In the genomic region with DNA sequence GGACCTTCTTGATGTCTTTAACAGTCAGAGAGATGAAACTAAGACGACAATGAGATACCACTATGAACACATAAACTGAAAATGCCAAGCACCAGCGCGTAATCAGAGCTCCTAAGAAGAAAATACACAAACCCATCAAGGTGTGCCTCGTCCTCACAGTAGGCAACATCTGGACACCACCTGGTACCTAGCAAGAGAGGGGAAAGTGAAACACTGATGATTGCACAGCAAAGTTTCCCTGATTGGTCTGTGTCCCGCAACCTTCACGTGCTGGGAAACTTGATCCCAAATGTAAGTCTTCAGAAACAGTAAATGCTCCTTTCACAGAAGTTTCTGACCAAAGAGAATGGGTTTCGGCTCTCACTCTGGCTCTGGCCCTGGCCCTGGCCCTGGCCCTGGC, we compare ENCODE assay signal across 22 mouse cellular contexts.
DNase-seq lines count a peak whose midpoint lies in the region; ATAC-seq lines count a peak whose summit lies in the region.
"Had no signal": no experiment of that assay in that cellular context is flagged by ENCODE, and none has a peak within 500 bp of the region (broad histone marks: within the 10 kb centered on the region; RNA-seq: fewer than 3 reads in every experiment).

No protein-coding gene starts in this region.

- 78% methylated on average over 7 of the region's 7 CpGs for WGBS in heart, embryonic 13.5 days
- 68% methylated on average over 7 of the region's 7 CpGs for WGBS in embryonic facial prominence, embryonic 10.5 days
- WGBS in embryonic facial prominence, embryonic 11.5 days, result 52% methylated on average over 7 of the region's 7 CpGs
- 87% methylated on average over 7 of the region's 7 CpGs for WGBS in forebrain, embryonic 13.5 days

- 0 out of 2 replicates have a peak overlapping the region, but pooled peaks have one; percentile 17 for H3K27ac ChIP-seq in heart, embryonic 13.5 days (replicated peaks)
- 0 out of 2 replicates have a peak overlapping the region, but pooled peaks have one; percentile 30 for H3K27ac ChIP-seq in embryonic facial prominence, embryonic 10.5 days (replicated peaks)
- H3K27ac ChIP-seq in embryonic facial prominence, embryonic 11.5 days (replicated peaks; ENCODE audit: low read depth, low read length), result no peak overlapping the region
- H3K27ac ChIP-seq in forebrain, embryonic 13.5 days, result no peak overlapping the region
- H3K27ac ChIP-seq: embryonic facial prominence, embryonic 15.5 days; forebrain, embryonic 10.5 days; forebrain, embryonic 15.5 days; heart, embryonic 15.5 days; hindbrain, embryonic 13.5 days; hindbrain, postnatal 0 days had no signal

- no peaks in the 10 kb centered on the region for H3K36me3 ChIP-seq in heart, embryonic 13.5 days
- H3K36me3 ChIP-seq in embryonic facial prominence, embryonic 10.5 days (replicated peaks), result no peaks in the 10 kb centered on the region
- no peaks in the 10 kb centered on the region for H3K36me3 ChIP-seq in embryonic facial prominence, embryonic 11.5 days (replicated peaks; ENCODE audit: control insufficient read depth, insufficient read depth, low read depth, low read length)
- no peaks in the 10 kb centered on the region for H3K36me3 ChIP-seq in forebrain, embryonic 13.5 days (ENCODE audit: poor library complexity, severe bottlenecking)
- H3K36me3 ChIP-seq: embryonic facial prominence, embryonic 15.5 days; forebrain, embryonic 10.5 days; forebrain, embryonic 15.5 days; heart, embryonic 15.5 days; hindbrain, embryonic 13.5 days had no signal

- no peak overlapping the region for H3K4me2 ChIP-seq in heart, embryonic 13.5 days
- no peak overlapping the region for H3K4me2 ChIP-seq in embryonic facial prominence, embryonic 11.5 days (ENCODE audit: low read depth, low read length)
- H3K4me2 ChIP-seq in forebrain, embryonic 13.5 days, result no peak overlapping the region
- H3K4me2 ChIP-seq: embryonic facial prominence, embryonic 15.5 days; forebrain, embryonic 15.5 days; heart, embryonic 15.5 days; hindbrain, embryonic 13.5 days had no signal

- no peak for DNase-seq in heart, adult 8-10 months (ENCODE audit: low spot score)
- peak; percentile 18 for DNase-seq in embryonic facial prominence, embryonic 10.5 days (ENCODE audit: low spot score)
- peak; percentile 52 for DNase-seq in embryonic facial prominence, embryonic 11.5 days (ENCODE audit: low spot score)
- peak; percentile 12 for DNase-seq in mesoderm, embryonic 11.5 days (ENCODE audit: low read depth, low spot score)
- DNase-seq in urinary bladder, postnatal 25 days (ENCODE audit: low spot score), result no peak
- DNase-seq: adrenal gland, adult 2 months; adrenal gland, postnatal 25 days; cerebellum, adult 18-20 months; cerebellum, adult 9-11 months; cerebellum, postnatal 36 days; gastrocnemius, postnatal 10 days; heart, postnatal 14 days; kidney, adult 11 months had no signal

- H3K4me3 ChIP-seq in heart, embryonic 13.5 days, result no peak overlapping the region
- no peak overlapping the region for H3K4me3 ChIP-seq in embryonic facial prominence, embryonic 10.5 days
- H3K4me3 ChIP-seq in embryonic facial prominence, embryonic 11.5 days (ENCODE audit: low read depth, low read length), result no peak overlapping the region
- no peak overlapping the region for H3K4me3 ChIP-seq in forebrain, embryonic 13.5 days
- H3K4me3 ChIP-seq: embryonic facial prominence, embryonic 15.5 days; erythroblast, embryonic 14.5 days; forebrain, embryonic 10.5 days; forebrain, embryonic 15.5 days; heart, embryonic 15.5 days; hindbrain, embryonic 13.5 days had no signal

- no peaks in the 10 kb centered on the region for H3K9me3 ChIP-seq in heart, embryonic 13.5 days
- H3K9me3 ChIP-seq in embryonic facial prominence, embryonic 10.5 days, result no peaks in the 10 kb centered on the region
- H3K9me3 ChIP-seq in embryonic facial prominence, embryonic 11.5 days (replicated peaks; ENCODE audit: control insufficient read depth, low read length), result no peaks in the 10 kb centered on the region
- H3K9me3 ChIP-seq in forebrain, embryonic 13.5 days (replicated peaks), result no peaks in the 10 kb centered on the region
- H3K9me3 ChIP-seq: embryonic facial prominence, embryonic 15.5 days; forebrain, embryonic 10.5 days; forebrain, embryonic 15.5 days; heart, embryonic 15.5 days; hindbrain, embryonic 13.5 days had no signal

- peaks cover 10% of the 10 kb centered on the region for H3K4me1 ChIP-seq in heart, embryonic 13.5 days
- peaks cover 2% of the 10 kb centered on the region; the same call in 1 of the 2 replicates for H3K4me1 ChIP-seq in embryonic facial prominence, embryonic 10.5 days
- H3K4me1 ChIP-seq in embryonic facial prominence, embryonic 11.5 days (ENCODE audit: control insufficient read depth, insufficient read depth, low read length), result no peaks in the 10 kb centered on the region
- H3K4me1 ChIP-seq in forebrain, embryonic 13.5 days, result no peaks in the 10 kb centered on the region
- H3K4me1 ChIP-seq: embryonic facial prominence, embryonic 15.5 days; forebrain, embryonic 10.5 days; forebrain, embryonic 15.5 days; heart, embryonic 15.5 days; hindbrain, embryonic 13.5 days had no signal

- no peak overlapping the region for H3K9ac ChIP-seq in heart, embryonic 13.5 days
- no peak overlapping the region for H3K9ac ChIP-seq in embryonic facial prominence, embryonic 11.5 days (replicated peaks; ENCODE audit: low read length)
- H3K9ac ChIP-seq in forebrain, embryonic 13.5 days, result no peak overlapping the region
- H3K9ac ChIP-seq: embryonic facial prominence, embryonic 15.5 days; forebrain, embryonic 15.5 days; heart, embryonic 15.5 days; hindbrain, embryonic 13.5 days had no signal

- ATAC-seq in heart, embryonic 13.5 days (ENCODE audit: extremely low read depth, insufficient number of reproducible peaks, low FRiP score, low TSS enrichment), result no peak
- no peak for ATAC-seq in embryonic facial prominence, embryonic 11.5 days (replicated peaks; ENCODE audit: insufficient number of reproducible peaks, low FRiP score, low TSS enrichment, low read depth)
- ATAC-seq in forebrain, embryonic 13.5 days, result no peak
- ATAC-seq: forebrain, embryonic 15.5 days; hindbrain, postnatal 0 days had no signal

- H3K27me3 ChIP-seq in heart, embryonic 13.5 days (replicated peaks), result no peaks in the 10 kb centered on the region
- no peaks in the 10 kb centered on the region for H3K27me3 ChIP-seq in embryonic facial prominence, embryonic 10.5 days (replicated peaks; ENCODE audit: low read depth, poor library complexity, severe bottlenecking)
- no peaks in the 10 kb centered on the region for H3K27me3 ChIP-seq in embryonic facial prominence, embryonic 11.5 days (ENCODE audit: control insufficient read depth, insufficient read depth, low read length)
- no peaks in the 10 kb centered on the region for H3K27me3 ChIP-seq in forebrain, embryonic 13.5 days
- H3K27me3 ChIP-seq: embryonic facial prominence, embryonic 15.5 days; forebrain, embryonic 15.5 days; heart, embryonic 15.5 days; hindbrain, embryonic 13.5 days had no signal

Comparison
In these comparisons a context has a peak if more than half of its experiments do, and no peak if none do; other contexts are left out.
1. H3K27ac ChIP-seq: peak in heart, embryonic 13.5 days (single experiment) and embryonic facial prominence, embryonic 10.5 days (single experiment); none in embryonic facial prominence, embryonic 11.5 days (single experiment) and forebrain, embryonic 13.5 days (single experiment).
2. DNase-seq: peak in embryonic facial prominence, embryonic 10.5 days (single experiment), embryonic facial prominence, embryonic 11.5 days (single experiment) and mesoderm, embryonic 11.5 days (single experiment); none in heart, adult 8-10 months (single experiment) and urinary bladder, postnatal 25 days (single experiment).